Mouse (Mus musculus) CH12F3 (cell line): ENCODE measurements around the gene Olfr824.
"Not testable (repeated sequence)": the region's sequence is repeated elsewhere in the genome, so short reads cannot be mapped to it uniquely, and the experiment has no call there.

Experiments
- in situ Hi-C: fragments of 300-500 bp; cut with MboI; formaldehyde crosslinking; loops from 2 replicates; pipeline ENCODE4 v1.14.3; 2020; ENCODE audit warnings: low sequenced_read_pairs

Olfr824 gene

DNA sequence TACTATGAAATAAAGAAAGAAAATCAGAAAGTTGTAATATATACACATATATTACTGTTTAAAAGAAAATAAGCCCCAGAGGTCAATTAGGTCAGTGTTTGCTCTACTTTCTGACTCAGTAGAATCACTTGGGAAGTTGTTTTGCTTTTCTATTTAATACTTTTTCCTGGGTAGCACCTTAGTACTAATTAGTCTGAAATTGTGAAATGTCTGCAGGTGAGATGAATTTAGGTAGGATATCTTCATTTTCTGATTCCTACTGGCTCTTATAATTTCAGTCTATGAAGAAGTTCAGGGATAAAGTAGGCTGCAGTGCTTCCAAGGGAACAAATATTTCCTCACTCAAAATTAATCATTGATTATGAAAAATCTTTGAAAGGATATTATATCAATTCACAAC is at the start of gene Olfr824:
TSS of gene Olfr824 (minus strand) at position 101 of the 400 bp plus-strand sequence.
- in situ Hi-C loops, result not testable (repeated sequence)

DNA sequence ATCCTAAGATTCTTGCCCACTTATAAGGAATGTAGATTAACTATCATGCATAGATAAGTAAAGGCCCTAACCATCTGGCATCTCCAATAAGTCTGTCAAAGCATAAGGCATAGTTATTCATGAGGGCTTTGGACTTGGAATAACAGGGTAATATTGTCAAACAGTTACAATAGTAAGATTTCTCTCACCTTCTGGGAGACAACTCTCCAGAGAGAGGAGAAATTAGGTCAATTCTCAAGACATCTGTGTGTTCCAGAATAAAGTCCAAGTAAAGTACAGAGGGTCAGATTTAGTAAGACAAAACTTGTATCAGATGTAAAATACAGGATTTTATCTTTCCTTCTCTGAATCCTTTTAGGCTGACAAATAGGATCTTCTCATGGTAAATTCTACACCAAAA is 36.9 kb upstream of the Olfr824 start, which contains the start of gene Olfr825:
TSS of gene Olfr825 (minus strand) at position 101 of the 400 bp plus-strand sequence.
- in situ Hi-C loops, result no loop called here

DNA sequence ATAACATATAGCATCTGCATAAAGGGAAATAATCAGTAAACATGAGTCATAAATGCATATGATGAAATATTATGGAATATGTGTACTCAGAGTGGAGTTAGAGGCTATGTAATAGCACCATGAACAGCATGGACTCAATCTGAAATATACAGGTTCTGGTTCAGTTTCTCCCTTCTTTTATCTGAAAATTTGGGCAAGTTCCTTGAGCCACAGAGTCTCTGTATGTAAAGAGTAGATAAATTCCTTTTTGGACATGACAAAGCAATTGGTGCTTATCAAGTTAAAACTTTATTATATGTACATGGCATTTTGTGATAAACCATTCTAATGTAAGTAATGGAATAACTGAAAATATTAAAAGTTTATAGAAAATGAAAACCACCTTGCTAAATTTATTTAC is 35.4 kb upstream of the Olfr824 start:
- in situ Hi-C loops, result no loop called here

DNA sequence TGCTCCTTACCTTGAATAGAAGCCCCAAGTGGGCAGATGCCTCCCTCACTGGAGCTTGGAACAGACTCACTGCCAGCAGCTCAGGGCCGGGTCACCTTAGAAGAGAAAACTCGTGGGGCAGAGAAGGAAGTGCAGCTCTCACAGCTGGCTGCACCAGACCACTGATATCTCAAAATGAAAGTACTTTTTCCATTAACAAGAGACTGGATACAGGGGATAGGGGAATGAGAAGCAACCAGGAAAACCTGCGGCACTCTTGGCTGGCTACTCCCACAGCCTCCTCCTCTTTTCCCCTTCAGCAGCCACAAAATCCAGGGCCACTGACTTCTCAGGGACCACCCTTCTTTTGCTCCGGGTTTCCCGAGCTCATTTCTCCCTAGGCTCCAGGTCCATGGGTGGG is 14.3 kb upstream of the Olfr824 start:
- in situ Hi-C loops, result no loop called here

DNA sequence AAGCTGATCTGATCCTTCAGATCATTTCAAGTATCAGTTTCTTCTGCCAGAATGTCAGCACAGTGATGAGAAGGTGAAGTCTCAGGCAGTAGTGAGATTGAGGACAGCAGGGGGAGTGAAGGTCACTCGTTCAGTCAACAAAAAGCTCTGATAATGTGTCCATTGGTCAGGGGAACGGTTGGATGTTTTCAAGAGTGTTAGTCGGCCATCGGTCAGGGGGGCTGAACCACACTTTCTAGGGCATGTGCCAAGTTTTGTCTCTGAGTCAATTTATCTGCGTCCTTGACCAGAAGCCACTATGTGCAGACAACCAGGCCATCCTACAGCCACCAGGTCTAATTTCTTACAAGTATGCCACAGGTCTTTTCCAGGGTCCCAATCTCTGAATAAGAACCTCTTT is 12.7 kb upstream of the Olfr824 start:
- in situ Hi-C loops, result not testable (repeated sequence)

DNA sequence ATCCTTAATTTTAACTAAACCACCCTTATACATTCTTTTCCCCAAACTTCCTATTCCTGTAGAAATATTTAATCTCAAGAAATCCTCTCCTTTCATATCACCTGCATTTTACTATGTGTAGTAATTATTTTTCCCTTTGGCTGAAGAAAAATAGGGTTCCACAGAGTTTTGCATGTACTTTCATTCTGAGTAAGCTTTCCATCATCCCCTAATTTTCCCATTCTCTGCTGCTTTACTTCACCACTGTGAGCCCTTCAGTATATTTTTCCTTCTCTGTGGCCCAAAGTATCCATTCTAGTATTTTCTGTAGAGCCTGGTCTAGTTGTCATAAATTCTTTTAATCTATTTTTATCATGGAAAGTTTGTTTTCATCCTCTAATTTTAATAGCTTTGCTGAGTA is 5.0 kb upstream of the Olfr824 start:
- in situ Hi-C loops, result no loop called here

- in situ Hi-C loops, result not testable (repeated sequence)
Measured at GRCm38 (mm10) chr10:130116045-130116444, 13.8 kb downstream of the Olfr824 start.

GRCm38 (mm10) chr10:130115283-130115682 is 14.5 kb downstream of the Olfr824 start, which contains the start of gene Olfr823:
Gene Olfr823, minus strand, starts transcription at chr10:130115383.
- in situ Hi-C loops, result not testable (repeated sequence)

DNA sequence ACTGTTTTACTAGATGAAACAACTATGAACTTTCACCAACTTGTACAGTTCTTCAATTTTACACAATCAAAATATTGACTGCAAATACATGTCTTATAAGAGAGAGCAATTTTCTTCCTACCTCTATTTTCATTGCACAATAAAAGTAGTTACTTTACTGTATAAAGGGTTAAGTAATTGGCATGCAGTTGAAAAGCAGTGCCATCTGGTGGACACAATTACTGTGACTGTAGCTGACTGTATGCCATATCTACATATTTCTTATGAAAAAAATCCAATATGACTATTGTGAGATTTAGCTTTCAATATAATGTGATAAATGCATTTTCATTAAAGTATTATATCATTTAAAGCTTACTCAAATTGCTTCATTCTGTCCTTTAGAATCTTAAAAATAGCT is 33.7 kb downstream of the Olfr824 start:
- in situ Hi-C loops, result loop anchor here (25.0 kb wide), 2 partner anchors 109 to 1059 kb away; partner anchors contain the start of genes Gm10310, Olfr247, Olfr764-ps1 and Olfr765

DNA sequence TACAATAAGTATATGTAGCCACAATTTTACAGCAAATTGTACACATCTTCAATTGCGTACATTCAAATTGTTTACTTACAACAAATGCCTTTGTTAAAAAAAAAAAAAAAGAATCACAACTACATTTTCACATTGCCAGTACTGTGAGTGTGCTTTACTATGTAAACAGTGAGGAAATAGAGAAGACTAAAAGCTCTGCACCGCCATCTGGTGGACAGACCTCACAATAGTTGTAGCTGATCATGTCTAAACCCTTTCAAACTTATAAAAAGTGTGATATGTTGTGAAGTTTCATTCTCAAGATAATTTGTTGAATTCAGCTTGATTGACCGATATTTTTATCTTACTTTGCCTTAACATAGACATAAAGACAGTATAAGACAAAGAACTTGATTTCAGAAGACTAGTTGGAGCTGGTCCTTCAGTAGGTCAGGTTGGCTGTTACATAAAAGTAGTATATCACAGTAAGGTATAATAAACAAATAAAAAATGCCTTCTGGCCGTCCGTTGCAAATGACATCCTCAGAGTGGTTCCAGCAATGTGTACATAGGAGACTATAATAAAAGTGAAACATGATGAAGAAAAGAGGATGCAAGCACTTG is 36.9 kb downstream of the Olfr824 start:
- in situ Hi-C loops, result loop anchor here (25.0 kb wide), 2 partner anchors 106 to 1056 kb away; partner anchors contain the start of genes Gm10310, Olfr247, Olfr764-ps1 and Olfr765
